In the genomic region with DNA sequence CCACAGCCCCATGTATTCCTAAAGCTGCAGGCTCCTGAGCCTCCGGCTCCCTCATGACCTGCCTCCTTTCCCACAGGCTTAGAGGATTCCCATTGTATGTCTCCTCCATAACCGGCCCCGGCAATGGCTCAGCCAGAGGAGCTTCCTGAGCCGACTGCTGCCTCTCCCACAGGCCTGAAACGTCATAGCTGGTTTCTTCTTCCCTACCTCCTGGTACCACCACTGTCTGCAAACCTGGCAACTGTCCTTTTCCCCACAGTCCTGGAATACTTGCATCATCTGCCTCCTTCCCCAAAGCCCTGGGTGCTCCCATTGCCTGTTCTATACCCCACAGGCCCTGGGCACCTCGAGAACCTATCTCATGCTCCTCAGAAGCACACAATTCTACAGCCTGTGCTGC, we compare ENCODE assay signal across 10 mouse cellular contexts. TPM values are rescaled to one million over a fixed set of nuclear protein-coding genes. Genes with fewer than 3 reads are reported as not detected.
DNase-seq lines count a peak whose midpoint lies in the region; ATAC-seq and TF ChIP-seq lines count a peak whose summit lies in the region.
"Had no signal": no experiment of that assay in that cellular context is flagged by ENCODE, and none has a peak within 500 bp of the region (broad histone marks: within the 10 kb centered on the region; RNA-seq: fewer than 3 reads in every experiment).

No protein-coding gene starts in this region.

- H3K4me1 ChIP-seq in embryonic facial prominence, embryonic 10.5 days = peaks cover 37% of the 10 kb centered on the region
- H3K4me1 ChIP-seq in hindbrain, embryonic 11.5 days (replicated peaks; ENCODE audit: control insufficient read depth, insufficient read depth, low read length) = peaks cover 8% of the 10 kb centered on the region; the same call in 1 of the 2 replicates
- peaks cover 41% of the 10 kb centered on the region for H3K4me1 ChIP-seq in midbrain, embryonic 13.5 days (replicated peaks)

- WGBS in embryonic facial prominence, embryonic 10.5 days = 83% methylated on average over 6 of the region's 6 CpGs
- 84% methylated on average over 6 of the region's 6 CpGs for WGBS in hindbrain, embryonic 11.5 days
- 63% methylated on average over 6 of the region's 6 CpGs for WGBS in midbrain, embryonic 13.5 days

- no peak for TF ChIP-seq CTCF in layer of hippocampus, adult 2 months (conservative IDR thresholded peaks at IDR 0.05)

- peak overlapping the region; percentile 92 for H3K4me3 ChIP-seq in layer of hippocampus, adult 2 months
- H3K4me3 ChIP-seq in embryonic facial prominence, embryonic 10.5 days = peak overlapping the region; percentile 87
- H3K4me3 ChIP-seq in hindbrain, embryonic 11.5 days (ENCODE audit: low read depth, low read length) = no peak overlapping the region
- H3K4me3 ChIP-seq in midbrain, embryonic 13.5 days (replicated peaks) = peak overlapping the region; percentile 93

- H3K27me3 ChIP-seq in embryonic facial prominence, embryonic 10.5 days (replicated peaks; ENCODE audit: low read depth, poor library complexity, severe bottlenecking) = no peaks in the 10 kb centered on the region
- H3K27me3 ChIP-seq in hindbrain, embryonic 11.5 days (ENCODE audit: control insufficient read depth, insufficient read depth, low read length) = no peaks in the 10 kb centered on the region
- H3K27me3 ChIP-seq in midbrain, embryonic 13.5 days = no peaks in the 10 kb centered on the region

- peak overlapping the region; percentile 92; the same call in 1 of the 2 replicates for H3K27ac ChIP-seq in layer of hippocampus, adult 2 months
- no peak overlapping the region for H3K27ac ChIP-seq in embryonic facial prominence, embryonic 10.5 days (replicated peaks)
- no peak overlapping the region for H3K27ac ChIP-seq in hindbrain, embryonic 11.5 days (ENCODE audit: low read depth, low read length)
- no peak overlapping the region for H3K27ac ChIP-seq in midbrain, embryonic 13.5 days

- H3K4me2 ChIP-seq in hindbrain, embryonic 11.5 days (replicated peaks; ENCODE audit: low read depth, low read length) = no peak overlapping the region
- H3K4me2 ChIP-seq in midbrain, embryonic 13.5 days (replicated peaks) = peak overlapping the region; percentile 92

- no peak for DNase-seq in layer of hippocampus, adult 2 months (ENCODE audit: low spot score in 2 of 2)
- DNase-seq in layer of hippocampus, adult 9-11 months = no peak
- no peak for DNase-seq in embryonic facial prominence, embryonic 10.5 days (ENCODE audit: low spot score)
- DNase-seq in hindbrain, embryonic 11.5 days (ENCODE audit: low spot score) = no peak
- no peak for DNase-seq in kidney, postnatal 10 days
- no peak for DNase-seq in retina, embryonic 14.5 days (ENCODE audit: low spot score)
- no peak for DNase-seq in urinary bladder, adult 2 months (ENCODE audit: low spot score)
- DNase-seq: kidney, adult 11 months had no signal

- 0 out of 2 replicates have a peak overlapping the region, but pooled peaks have one; percentile 62 for H3K9ac ChIP-seq in hindbrain, embryonic 11.5 days (ENCODE audit: low read depth, low read length)
- H3K9ac ChIP-seq in midbrain, embryonic 13.5 days (replicated peaks) = peak overlapping the region; percentile 94

- H3K9me3 ChIP-seq in embryonic facial prominence, embryonic 10.5 days = no peaks in the 10 kb centered on the region
- no peaks in the 10 kb centered on the region for H3K9me3 ChIP-seq in hindbrain, embryonic 11.5 days (ENCODE audit: control insufficient read depth, low read length)
- H3K9me3 ChIP-seq in midbrain, embryonic 13.5 days = no peaks in the 10 kb centered on the region

- no peak for ATAC-seq in hindbrain, embryonic 11.5 days (ENCODE audit: low FRiP score)
- ATAC-seq in midbrain, embryonic 13.5 days = no peak

- H3K36me3 ChIP-seq in embryonic facial prominence, embryonic 10.5 days (replicated peaks) = peaks cover 40% of the 10 kb centered on the region
- H3K36me3 ChIP-seq in hindbrain, embryonic 11.5 days (ENCODE audit: control insufficient read depth, insufficient read depth, low read length) = no peaks in the 10 kb centered on the region
- H3K36me3 ChIP-seq in midbrain, embryonic 13.5 days = peaks cover 20% of the 10 kb centered on the region

RNA-seq across cellular contexts. Expression of gene Gm43951, which starts 1.4 kb away (rescaled TPM):
- 10 to 100 TPM; 11.0 to 14.1 TPM for total RNA-seq in layer of hippocampus, adult 2 months (2021)
- 0.72 and 0.83 TPM in 2 replicates for polyA plus RNA-seq in embryonic facial prominence, embryonic 10.5 days (2016; fragmentation: Nextera tagmentation; extraction: Ambion mirVana)
- polyA plus RNA-seq in hindbrain, embryonic 11.5 days (2014; fragmentation: Nextera tagmentation; extraction: Ambion mirVana) = 0.11 TPM in 1 of 2 replicates, not detected in the other
- polyA plus RNA-seq in midbrain, embryonic 13.5 days (2015; fragmentation: Nextera tagmentation; extraction: Ambion mirVana) = 1.6 and 1.9 TPM in 2 replicates
- 0.43 and 0.84 TPM in 2 replicates for polyA plus RNA-seq in urinary bladder, adult 2 months (2012; rRNA removed)
- polyA plus RNA-seq: liver, embryonic 16.5 days had no signal

RNA-seq across cellular contexts. Expression of gene 4933427D14Rik, which starts 2.0 kb away (rescaled TPM):
- 10 to 100 TPM; 28.9 to 31.1 TPM for total RNA-seq in layer of hippocampus, adult 2 months (2021)
- 17.1 and 19.9 TPM in 2 replicates for polyA plus RNA-seq in embryonic facial prominence, embryonic 10.5 days (2016; fragmentation: Nextera tagmentation; extraction: Ambion mirVana)
- polyA plus RNA-seq in hindbrain, embryonic 11.5 days (2014; fragmentation: Nextera tagmentation; extraction: Ambion mirVana) = 15.6 and 17.8 TPM in 2 replicates
- polyA plus RNA-seq in midbrain, embryonic 13.5 days (2015; fragmentation: Nextera tagmentation; extraction: Ambion mirVana) = 27.9 and 31.0 TPM in 2 replicates
- polyA plus RNA-seq in urinary bladder, adult 2 months (2012; rRNA removed) = 10.7 and 10.8 TPM in 2 replicates

RNA-seq across cellular contexts. Expression of gene Txndc17, which starts 2.1 kb away (rescaled TPM):
- total RNA-seq in layer of hippocampus, adult 2 months (2021) = 10 to 100 TPM; 30.8 to 31.1 TPM
- polyA plus RNA-seq in embryonic facial prominence, embryonic 10.5 days (2016; fragmentation: Nextera tagmentation; extraction: Ambion mirVana) = 180 TPM in 2 replicates
- 169 and 181 TPM in 2 replicates for polyA plus RNA-seq in hindbrain, embryonic 11.5 days (2014; fragmentation: Nextera tagmentation; extraction: Ambion mirVana)
- polyA plus RNA-seq in midbrain, embryonic 13.5 days (2015; fragmentation: Nextera tagmentation; extraction: Ambion mirVana) = 152 and 160 TPM in 2 replicates
- polyA plus RNA-seq in urinary bladder, adult 2 months (2012; rRNA removed) = 146 and 164 TPM in 2 replicates

RNA-seq across cellular contexts. Expression of gene Med31, which starts 10.1 kb away (rescaled TPM):
- total RNA-seq in layer of hippocampus, adult 2 months (2021) = 10 to 100 TPM; 14.5 to 14.6 TPM
- polyA plus RNA-seq in embryonic facial prominence, embryonic 10.5 days (2016; fragmentation: Nextera tagmentation; extraction: Ambion mirVana) = 46.7 and 50.8 TPM in 2 replicates
- polyA plus RNA-seq in hindbrain, embryonic 11.5 days (2014; fragmentation: Nextera tagmentation; extraction: Ambion mirVana) = 58.8 and 61.7 TPM in 2 replicates
- polyA plus RNA-seq in midbrain, embryonic 13.5 days (2015; fragmentation: Nextera tagmentation; extraction: Ambion mirVana) = 66.7 and 72.9 TPM in 2 replicates
- polyA plus RNA-seq in urinary bladder, adult 2 months (2012; rRNA removed) = 17.7 and 25.5 TPM in 2 replicates
